Mouse (Mus musculus) liver, embryonic 14.5 days (tissue): ENCODE measurements around the gene Psma6. TPM values are rescaled to one million over a fixed set of nuclear protein-coding genes. Genes with fewer than 3 reads are reported as not detected.

Experiments
- ATAC-seq: fragments of 200-750 bp; cut with Nextera tagmentation; 2 replicates; pipeline ENCODE4 v1.8.0; 2017; ENCODE audit warnings: moderate number of reproducible peaks, mild to moderate bottlenecking, moderate library complexity; ENCODE audit not compliant: insufficient read depth
- DNase-seq, 3 experiments: peaks; one replicate each; pipeline ENCODE4 v3.0.0-alpha.2; 2012 to 2013; ENCODE audit warnings: low read depth in 3 of 3, low spot score in 3 of 3
- H3K27ac ChIP-seq: fragments of 300-500 bp; sonication (generic); 2 replicates; pipeline ENCODE4 v1.5.1; 2014; ENCODE audit warnings: moderate library complexity, mild to moderate bottlenecking, control low read depth, inconsistent platforms
- H3K27me3 ChIP-seq: fragments of 300-500 bp; sonication (generic); 2 replicates; pipeline ENCODE4 v1.6.1; 2014; ENCODE audit warnings: mild to moderate bottlenecking, low read length, moderate library complexity; ENCODE audit not compliant: control insufficient read depth, insufficient read depth
- H3K36me3 ChIP-seq: fragments of 300-500 bp; sonication (generic); replicated peaks from 2 replicates; pipeline ENCODE4 v1.6.1; 2014; ENCODE audit warnings: low read depth; ENCODE audit not compliant: control insufficient read depth, insufficient read depth
- H3K4me1 ChIP-seq, 2 experiments: fragments of 200-500 bp in 1 of 2; fragments of 300-500 bp in 1 of 2; sonication (generic) in 1 of 2; replicated peaks; 2 replicates each; pipeline ENCODE4 v1.6.1; 2012 to 2014; ENCODE audit warnings: antibody characterized with exemption in 1 of 2, inconsistent platforms in 1 of 2, low read length in 1 of 2; ENCODE audit not compliant: control insufficient read depth in 2 of 2, insufficient read depth in 2 of 2
- H3K4me2 ChIP-seq: fragments of 300-500 bp; sonication (generic); 2 replicates; pipeline ENCODE4 v1.6.1; 2014; ENCODE audit warnings: low read depth, mild to moderate bottlenecking, control low read depth, moderate library complexity
- H3K4me3 ChIP-seq, 2 experiments: fragments of 200-500 bp in 1 of 2; fragments of 300-500 bp in 1 of 2; sonication (generic) in 1 of 2; 2 replicates each; pipeline ENCODE4 v1.5.1; 2012 to 2014; ENCODE audit warnings: low read depth in 2 of 2, low read length in 2 of 2, mild to moderate bottlenecking in 2 of 2, control low read depth in 1 of 2, inconsistent platforms in 1 of 2, moderate library complexity in 1 of 2; ENCODE audit not compliant: insufficient read depth in 1 of 2
- H3K9ac ChIP-seq: fragments of 300-500 bp; sonication (generic); replicated peaks from 2 replicates; pipeline ENCODE4 v1.6.1; 2014; ENCODE audit warnings: mild to moderate bottlenecking, control low read depth, moderate library complexity
- H3K9me3 ChIP-seq: fragments of 300-500 bp; sonication (generic); 2 replicates; pipeline ENCODE4 v1.6.1; 2016; ENCODE audit warnings: low read length, mixed read lengths; ENCODE audit not compliant: control insufficient read depth
- CTCF ChIP-seq: IDR thresholded peaks from 2 replicates; pipeline ENCODE4 v1.5.1; 2016; ENCODE audit warnings: antibody characterized with exemption, low read depth, control low read depth
- EP300 ChIP-seq: IDR thresholded peaks from 2 replicates; pipeline ENCODE4 v1.6.1; 2016; ENCODE audit warnings: antibody characterized with exemption, low read depth
- WGBS: fragments of 180-500 bp; shearing (Covaris S2); extraction: QIAGEN DNeasy Blood & Tissue Kit; methylation state at CpG from one replicate; pipeline ENCODE4 v1.1.7; 2014; ENCODE audit not compliant: insufficient replicate concordance; 5-methylcytosine and 5-hydroxymethylcytosine counted together
- polyA plus RNA-seq, 2 experiments: library from polyadenylated mRNA; depleted of rRNA in 1 of 2; stranded (reverse) in 1 of 2; unstranded in 1 of 2; fragments of >200 nt; fragmentation: Nextera tagmentation in 1 of 2; extraction: Ambion mirVana in 1 of 2; gene quantifications; 2 replicates each; pipeline versions ENCODE4 v1.2.1 to v1.2.3; 2012 to 2014

Gene Psma6
- polyA plus RNA-seq, 2 experiments, result 85.9 to 220 TPM

DNA sequence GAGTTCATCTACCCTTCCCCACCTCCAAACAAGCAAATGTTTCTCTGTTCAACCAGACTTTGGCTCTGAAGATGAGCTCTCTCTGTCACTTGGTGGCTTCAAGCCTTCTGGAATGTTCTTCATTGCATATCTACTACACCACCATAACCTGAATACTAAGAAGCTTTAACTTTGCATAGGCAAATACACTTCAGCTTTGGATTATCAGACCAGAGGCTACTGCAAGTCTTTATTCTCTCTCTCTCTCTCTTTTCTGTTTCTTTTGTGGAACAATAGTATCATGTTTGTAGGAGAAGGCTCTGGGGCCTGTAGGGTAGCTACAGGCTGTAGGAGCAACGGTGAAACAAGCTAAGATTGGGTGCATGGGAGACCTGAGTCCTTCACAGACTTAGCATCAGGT, 58.2 kb downstream of the Psma6 start:
- no peak overlapping the region for H3K9ac ChIP-seq

GRCm38 (mm10) chr12:55442861-55443850, 59.1 kb downstream of the Psma6 start:
- Histone ChIP-seq H3K4me3 (no peak overlapping the region), H3K4me2 (no peak overlapping the region), H3K9ac (no peak overlapping the region), H3K27ac (no peak overlapping the region), H3K4me1 (peaks cover 0 to 17% of the 10 kb centered on the region in 2 experiments; a peak in 2 of 4 replicates), H3K9me3 (no peaks in the 10 kb centered on the region), H3K27me3 (no peaks in the 10 kb centered on the region), H3K36me3 (no peaks in the 10 kb centered on the region)
- ATAC-seq, result no peak
- TF ChIP-seq EP300 (no peak), CTCF (no peak)
- no peak for DNase-seq
- WGBS, result 59% methylated on average over 9 of the region's 9 CpGs

More for the DNA sequence above, 58.2 kb downstream of the Psma6 start:
- no peaks in the 10 kb centered on the region for H3K36me3 ChIP-seq
- H3K4me2 ChIP-seq, result no peak overlapping the region
- 69% methylated on average over 1 of the region's 1 CpGs for WGBS
- H3K27ac ChIP-seq, result no peak overlapping the region
- TF ChIP-seq EP300, result no peak
- TF ChIP-seq CTCF, result no peak
- H3K27me3 ChIP-seq, result no peaks in the 10 kb centered on the region
- H3K4me3 ChIP-seq, result no peak overlapping the region
- ATAC-seq (no peak), DNase-seq (no peak)
- peaks cover 0 to 19% of the 10 kb centered on the region in 2 experiments; a peak in 2 of 4 replicates for H3K4me1 ChIP-seq
- H3K9me3 ChIP-seq, result no peaks in the 10 kb centered on the region

DNA sequence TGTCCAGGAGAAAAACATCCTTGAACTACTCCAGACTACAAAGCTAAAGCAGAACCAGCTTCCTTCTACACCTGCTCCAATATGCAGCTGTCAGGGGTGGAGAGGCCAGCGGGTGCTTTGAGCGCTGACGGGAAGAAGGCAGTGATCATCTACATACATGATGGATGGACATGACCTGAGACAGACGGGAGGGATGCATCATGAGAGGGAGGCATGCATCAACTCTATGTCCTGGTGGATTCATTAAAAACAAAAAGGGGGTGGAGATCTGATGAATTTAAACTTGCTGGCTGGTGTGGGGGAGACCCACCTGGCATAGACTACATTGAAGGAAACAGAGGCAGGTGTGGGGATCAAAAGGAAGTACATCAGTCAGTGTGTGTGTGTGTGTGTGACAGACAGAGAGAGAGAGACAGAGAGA, 60.0 kb downstream of the Psma6 start:
- no peaks in the 10 kb centered on the region for H3K27me3 ChIP-seq
- no peak overlapping the region for H3K27ac ChIP-seq
- 68% methylated on average over 4 of the region's 4 CpGs for WGBS
- no peaks in the 10 kb centered on the region for H3K9me3 ChIP-seq
- H3K4me2 ChIP-seq, result no peak overlapping the region
- no peak overlapping the region for H3K4me3 ChIP-seq
- H3K4me1 ChIP-seq, result peaks cover 0 to 14% of the 10 kb centered on the region in 2 experiments; a peak in 2 of 4 replicates
- no peaks in the 10 kb centered on the region for H3K36me3 ChIP-seq
- ATAC-seq (no peak), DNase-seq (no peak)
- no peak overlapping the region for H3K9ac ChIP-seq
- TF ChIP-seq EP300 (no peak), CTCF (no peak)

DNA sequence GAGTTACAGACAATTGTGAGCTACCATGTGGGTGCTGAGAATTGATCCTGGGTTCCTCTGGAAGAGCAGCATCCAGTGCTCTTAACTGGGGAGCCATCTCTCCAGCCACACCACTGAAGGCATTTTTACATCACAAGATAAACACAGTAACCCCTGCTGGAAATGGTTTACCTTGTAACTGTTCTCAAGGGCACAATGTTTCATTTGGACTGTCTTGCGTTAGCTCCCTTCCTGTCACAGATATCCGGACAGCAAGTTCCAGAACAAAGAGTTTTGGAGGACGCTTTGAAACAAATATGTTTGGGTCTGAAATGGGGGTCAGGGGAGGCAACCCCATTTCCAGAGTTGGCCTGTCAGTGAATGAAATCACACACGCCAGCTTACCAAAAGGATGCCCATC, 61.6 kb downstream of the Psma6 start:
- Histone ChIP-seq H3K36me3 (no peaks in the 10 kb centered on the region), H3K4me1 (peaks cover 0 to 12% of the 10 kb centered on the region in 2 experiments; a peak in 2 of 4 replicates), H3K9me3 (no peaks in the 10 kb centered on the region), H3K4me3 (no peak overlapping the region), H3K9ac (no peak overlapping the region), H3K27ac (no peak overlapping the region), H3K4me2 (no peak overlapping the region), H3K27me3 (no peaks in the 10 kb centered on the region)
- no peak for ATAC-seq
- TF ChIP-seq CTCF, result no peak
- TF ChIP-seq EP300, result no peak
- DNase-seq, result no peak
- WGBS, result 63% methylated on average over 4 of the region's 4 CpGs

GRCm38 (mm10) chr12:55446366-55446745, 62.3 kb downstream of the Psma6 start:
- H3K4me3 ChIP-seq, result no peak overlapping the region
- no peak for ATAC-seq
- H3K27me3 ChIP-seq, result no peaks in the 10 kb centered on the region
- no peak overlapping the region for H3K27ac ChIP-seq
- H3K4me2 ChIP-seq, result no peak overlapping the region
- H3K9me3 ChIP-seq, result no peaks in the 10 kb centered on the region
- no peak overlapping the region for H3K9ac ChIP-seq
- no peak for TF ChIP-seq EP300
- no peak for TF ChIP-seq CTCF
- WGBS, result 66% methylated on average over 3 of the region's 4 CpGs
- H3K4me1 ChIP-seq, result peaks cover 0 to 12% of the 10 kb centered on the region in 2 experiments; a peak in 2 of 4 replicates
- no peak for DNase-seq
- no peaks in the 10 kb centered on the region for H3K36me3 ChIP-seq
